Mouse (Mus musculus) forebrain, embryonic 11.5 days (tissue): Measurements from ENCODE around the gene Ace2. TPM values are rescaled to one million over a fixed set of nuclear protein-coding genes. Genes with fewer than 3 reads are reported as not detected.
A peak's percentile ranks its signal among the peaks of the same experiment; 100 is the strongest.

ENCODE experiments used
- ATAC-seq: fragments of 200-750 bp; cut with Nextera tagmentation; replicated peaks from 2 replicates; pipeline ENCODE4 v1.8.0; 2017; ENCODE audit warnings: moderate TSS enrichment; ENCODE audit not compliant: low FRiP score
- DNase-seq: peaks from one replicate; pipeline ENCODE4 v3.0.0-alpha.2; 2017; ENCODE audit warnings: low spot score
- H3K27ac ChIP-seq: fragments of 300-500 bp; sonication (generic); 2 replicates; pipeline ENCODE4 v1.5.1; 2014; ENCODE audit warnings: low read depth, low read length
- H3K27me3 ChIP-seq: fragments of 300-500 bp; sonication (generic); 2 replicates; pipeline ENCODE4 v1.6.1; 2014; ENCODE audit warnings: mild to moderate bottlenecking, low read length, mixed read lengths; ENCODE audit not compliant: control insufficient read depth, insufficient read depth
- H3K36me3 ChIP-seq: fragments of 300-500 bp; sonication (generic); 2 replicates; pipeline ENCODE4 v1.6.1; 2014; ENCODE audit warnings: mild to moderate bottlenecking, low read length, moderate library complexity, mixed read lengths; ENCODE audit not compliant: control insufficient read depth, insufficient read depth
- H3K4me1 ChIP-seq: fragments of 300-500 bp; sonication (generic); replicated peaks from 2 replicates; pipeline ENCODE4 v1.6.1; 2014; ENCODE audit warnings: low read length, mixed read lengths; ENCODE audit not compliant: control insufficient read depth, insufficient read depth
- H3K4me2 ChIP-seq: fragments of 300-500 bp; sonication (generic); 2 replicates; pipeline ENCODE4 v1.6.1; 2014; ENCODE audit warnings: low read depth, mild to moderate bottlenecking, low read length, moderate library complexity, mixed read lengths; ENCODE audit not compliant: severe bottlenecking
- H3K4me3 ChIP-seq: fragments of 300-500 bp; sonication (generic); 2 replicates; pipeline ENCODE4 v1.5.1; 2014; ENCODE audit warnings: low read depth, low read length
- H3K9ac ChIP-seq: fragments of 300-500 bp; sonication (generic); 2 replicates; pipeline ENCODE4 v1.6.1; 2014; ENCODE audit warnings: low read length
- H3K9me3 ChIP-seq: fragments of 300-500 bp; sonication (generic); 2 replicates; pipeline ENCODE4 v1.6.1; 2016; ENCODE audit warnings: low read length, mixed read lengths; ENCODE audit not compliant: control insufficient read depth
- WGBS: fragments of 180-500 bp; shearing (Covaris S2); extraction: QIAGEN DNeasy Blood & Tissue Kit; methylation state at CpG from one replicate; pipeline ENCODE4 v1.1.7; 2014; 5-methylcytosine and 5-hydroxymethylcytosine counted together
- polyA plus RNA-seq: library from polyadenylated mRNA; unstranded; fragments of >200 nt; fragmentation: Nextera tagmentation; extraction: Ambion mirVana; gene quantifications from 2 replicates; pipeline ENCODE4 v1.2.1, GENCODE M21; 2014

The Ace2 gene
- polyA plus RNA-seq, 1 experiment from 2014 or later, result 0.11 TPM

- no peak overlapping the region for H3K4me2 ChIP-seq
- H3K27me3 ChIP-seq, result no peaks in the 10 kb centered on the region
- no peak overlapping the region for H3K4me3 ChIP-seq
- no peaks in the 10 kb centered on the region for H3K9me3 ChIP-seq
- H3K4me1 ChIP-seq, result no peaks in the 10 kb centered on the region
- ATAC-seq (no peak), DNase-seq (no peak)
- H3K9ac ChIP-seq, result no peak overlapping the region
- no peaks in the 10 kb centered on the region for H3K36me3 ChIP-seq
- WGBS, result 80% methylated on average over 5 of the region's 5 CpGs
- no peak overlapping the region for H3K27ac ChIP-seq
Observed at GRCm38 (mm10) chrX:164200547-164200946, 61.4 kb downstream of the Ace2 start.

- Histone ChIP-seq H3K36me3 (no peaks in the 10 kb centered on the region), H3K9ac (no peak overlapping the region), H3K27ac (no peak overlapping the region), H3K27me3 (no peaks in the 10 kb centered on the region), H3K9me3 (no peaks in the 10 kb centered on the region), H3K4me1 (no peaks in the 10 kb centered on the region), H3K4me2 (no peak overlapping the region), H3K4me3 (no peak overlapping the region)
- ATAC-seq (no peak), DNase-seq (peak; percentile 47)
- 68% methylated on average over 2 of the region's 2 CpGs for WGBS
Observed at GRCm38 (mm10) chrX:164221989-164222388, 82.9 kb downstream of the Ace2 start.

GRCm38 (mm10) chrX:164233380-164233779, 94.2 kb downstream of the Ace2 start:
- Histone ChIP-seq H3K27me3 (no peaks in the 10 kb centered on the region; the same call in 1 of the 2 replicates), H3K4me3 (no peak overlapping the region), H3K4me2 (no peak overlapping the region), H3K36me3 (no peaks in the 10 kb centered on the region), H3K9me3 (no peaks in the 10 kb centered on the region), H3K4me1 (no peaks in the 10 kb centered on the region), H3K9ac (no peak overlapping the region), H3K27ac (no peak overlapping the region)
- no peak for ATAC-seq
- 72% methylated on average over 8 of the region's 8 CpGs for WGBS
- no peak for DNase-seq

Other genes with a start within 250 kb of the Ace2 start
- 34.5 and 37.4 TPM in 2 replicates for gene Ap1s2, start 230.3 kb upstream of the Ace2 start, polyA plus RNA-seq
- 49.2 and 60.6 TPM in 2 replicates for gene Zrsr2, start 180.7 kb upstream of the Ace2 start, polyA plus RNA-seq
- 0.55 TPM in 2 replicates for gene Car5b, start 111.3 kb upstream of the Ace2 start, polyA plus RNA-seq
- 53.0 and 54.6 TPM in 2 replicates for gene Siah1b, start 62.8 kb upstream of the Ace2 start, polyA plus RNA-seq
- 0.49 and 0.99 TPM in 2 replicates for gene Cltrn, start 50.5 kb upstream of the Ace2 start, polyA plus RNA-seq
- gene Bmx, start 118.9 kb downstream of the Ace2 start, polyA plus RNA-seq, result 0.28 TPM in 2 replicates
- 11.0 and 12.2 TPM in 2 replicates for gene Pir, start 130.0 kb downstream of the Ace2 start, polyA plus RNA-seq
- 0.75 and 0.88 TPM in 2 replicates for gene Vegfd, start 234.0 kb downstream of the Ace2 start, polyA plus RNA-seq